Mouse (Mus musculus) liver, embryonic 12.5 days (tissue): ENCODE results near the gene Gm10639. TPM values are rescaled to one million over a fixed set of nuclear protein-coding genes. Genes with fewer than 3 reads are reported as not detected.
"Not testable (repeated sequence)": the region's sequence is repeated elsewhere in the genome, so short reads cannot be mapped to it uniquely, and the experiment has no call there.

ENCODE experiments used
- ATAC-seq: fragments of 200-750 bp; cut with Nextera tagmentation; 2 replicates; pipeline ENCODE4 v1.8.0; 2017; ENCODE audit warnings: moderate number of reproducible peaks, mild to moderate bottlenecking, moderate library complexity
- H3K27ac ChIP-seq: fragments of 300-500 bp; sonication (generic); 2 replicates; pipeline ENCODE4 v1.5.1; 2016; ENCODE audit warnings: mild to moderate bottlenecking
- H3K27me3 ChIP-seq: fragments of 300-500 bp; sonication (generic); replicated peaks from 2 replicates; pipeline ENCODE4 v1.6.1; 2016; ENCODE audit warnings: mild to moderate bottlenecking, moderate library complexity
- H3K36me3 ChIP-seq: fragments of 300-500 bp; sonication (generic); 2 replicates; pipeline ENCODE4 v1.6.1; 2016; ENCODE audit warnings: mild to moderate bottlenecking, moderate library complexity
- H3K4me1 ChIP-seq: fragments of 300-500 bp; sonication (generic); 2 replicates; pipeline ENCODE4 v1.6.1; 2016
- H3K4me2 ChIP-seq: fragments of 300-500 bp; sonication (generic); 2 replicates; pipeline ENCODE4 v1.6.1; 2016; ENCODE audit warnings: mild to moderate bottlenecking, moderate library complexity
- H3K4me3 ChIP-seq: fragments of 300-500 bp; sonication (generic); 2 replicates; pipeline ENCODE4 v1.5.1; 2016; ENCODE audit warnings: mild to moderate bottlenecking, moderate library complexity
- H3K9ac ChIP-seq: fragments of 300-500 bp; sonication (generic); 2 replicates; pipeline ENCODE4 v1.6.1; 2016; ENCODE audit warnings: mild to moderate bottlenecking, moderate library complexity
- H3K9me3 ChIP-seq: fragments of 300-500 bp; sonication (generic); replicated peaks from 2 replicates; pipeline ENCODE4 v1.6.1; 2016; ENCODE audit warnings: mild to moderate bottlenecking, moderate library complexity
- WGBS: fragments of 180-500 bp; shearing (Covaris S2); methylation state at CpG from one replicate; pipeline ENCODE4 v1.1.7; 2016; ENCODE audit not compliant: insufficient replicate concordance; 5-methylcytosine and 5-hydroxymethylcytosine counted together
- polyA plus RNA-seq: library from polyadenylated mRNA; unstranded; fragments of >200 nt; fragmentation: Nextera tagmentation; extraction: Ambion mirVana; gene quantifications from 2 replicates; pipeline ENCODE4 v1.2.1, GENCODE M21; 2016

Gm10639 gene
- not detected in 2 replicates for polyA plus RNA-seq

GRCm38 (mm10) chr9:78289723-78290122 is at the start of gene Gm10639:
Gm10639 (plus strand) TSS chr9:78289923.
- not testable (repeated sequence) for H3K27me3 ChIP-seq, H3K4me1 ChIP-seq, H3K27ac ChIP-seq, H3K4me3 ChIP-seq, ATAC-seq, H3K9me3 ChIP-seq, H3K4me2 ChIP-seq, H3K9ac ChIP-seq, H3K36me3 ChIP-seq
- 60% methylated on average over 3 of the region's 3 CpGs for WGBS

- not testable (repeated sequence) for H3K27me3 ChIP-seq, H3K4me1 ChIP-seq, H3K4me2 ChIP-seq, H3K27ac ChIP-seq, ATAC-seq, H3K4me3 ChIP-seq, H3K9me3 ChIP-seq, H3K36me3 ChIP-seq, H3K9ac ChIP-seq
- 57% methylated on average over 4 of the region's 4 CpGs for WGBS
Measured at GRCm38 (mm10) chr9:78255683-78256470, 33.8 kb upstream of the Gm10639 start.

GRCm38 (mm10) chr9:78256914-78257313 is 32.8 kb upstream of the Gm10639 start, which contains the start of gene Gm3776:
Gm3776 (plus strand) TSS chr9:78257129.
- H3K9ac ChIP-seq, H3K27me3 ChIP-seq, H3K27ac ChIP-seq, H3K4me2 ChIP-seq, ATAC-seq, H3K4me3 ChIP-seq, H3K4me1 ChIP-seq, H3K36me3 ChIP-seq, H3K9me3 ChIP-seq: not testable (repeated sequence)
- WGBS = 43% methylated on average over 2 of the region's 3 CpGs

- 5% methylated on average over 1 of the region's 6 CpGs for WGBS
- not testable (repeated sequence) for ATAC-seq, H3K9me3 ChIP-seq, H3K4me1 ChIP-seq, H3K4me3 ChIP-seq, H3K4me2 ChIP-seq, H3K27me3 ChIP-seq, H3K9ac ChIP-seq, H3K27ac ChIP-seq, H3K36me3 ChIP-seq
Measured at GRCm38 (mm10) chr9:78259688-78260087, 30.0 kb upstream of the Gm10639 start.

- H3K4me3 ChIP-seq, H3K27ac ChIP-seq, H3K9ac ChIP-seq, H3K9me3 ChIP-seq, H3K4me1 ChIP-seq, H3K27me3 ChIP-seq, H3K4me2 ChIP-seq, ATAC-seq, H3K36me3 ChIP-seq: not testable (repeated sequence)
- 50% methylated on average over 3 of the region's 3 CpGs for WGBS
Measured at GRCm38 (mm10) chr9:78270945-78271344, 18.8 kb upstream of the Gm10639 start.

GRCm38 (mm10) chr9:78282002-78282711 is 7.6 kb upstream of the Gm10639 start:
- not testable (repeated sequence) for H3K9ac ChIP-seq, H3K4me2 ChIP-seq, ATAC-seq, H3K36me3 ChIP-seq, H3K27me3 ChIP-seq, H3K4me1 ChIP-seq, H3K4me3 ChIP-seq, H3K9me3 ChIP-seq, H3K27ac ChIP-seq
- WGBS = 72% methylated on average over 4 of the region's 4 CpGs

GRCm38 (mm10) chr9:78289063-78289462 is 660 bp upstream of the Gm10639 start:
- not testable (repeated sequence) for ATAC-seq, H3K9me3 ChIP-seq, H3K27ac ChIP-seq, H3K4me3 ChIP-seq, H3K9ac ChIP-seq, H3K4me1 ChIP-seq, H3K36me3 ChIP-seq, H3K4me2 ChIP-seq, H3K27me3 ChIP-seq
- 67% methylated on average over 1 of the region's 1 CpGs for WGBS

- not testable (repeated sequence) for H3K4me2 ChIP-seq
- 76% methylated on average over 8 of the region's 8 CpGs for WGBS
Measured at GRCm38 (mm10) chr9:78292462-78292861, 2.7 kb downstream of the Gm10639 start.

GRCm38 (mm10) chr9:78293683-78294082 is 4.0 kb downstream of the Gm10639 start:
- H3K9ac ChIP-seq, H3K27ac ChIP-seq, H3K9me3 ChIP-seq, ATAC-seq, H3K4me1 ChIP-seq, H3K36me3 ChIP-seq, H3K4me2 ChIP-seq, H3K4me3 ChIP-seq, H3K27me3 ChIP-seq: not testable (repeated sequence)
- 60% methylated on average over 1 of the region's 1 CpGs for WGBS

More at GRCm38 (mm10) chr9:78292462-78292861, 2.7 kb downstream of the Gm10639 start:
- H3K36me3 ChIP-seq, H3K4me1 ChIP-seq, H3K9ac ChIP-seq, H3K9me3 ChIP-seq, ATAC-seq, H3K4me3 ChIP-seq, H3K27ac ChIP-seq, H3K27me3 ChIP-seq: not testable (repeated sequence)

GRCm38 (mm10) chr9:78294781-78295180 is 5.1 kb downstream of the Gm10639 start:
- not testable (repeated sequence) for H3K9ac ChIP-seq, H3K27ac ChIP-seq, H3K9me3 ChIP-seq, H3K27me3 ChIP-seq, H3K4me2 ChIP-seq, H3K4me3 ChIP-seq, ATAC-seq, H3K36me3 ChIP-seq, H3K4me1 ChIP-seq
- WGBS = 62% methylated on average over 7 of the region's 7 CpGs

GRCm38 (mm10) chr9:78296089-78296488 is 6.4 kb downstream of the Gm10639 start:
- H3K27ac ChIP-seq, H3K4me3 ChIP-seq, ATAC-seq, H3K9me3 ChIP-seq, H3K4me1 ChIP-seq, H3K4me2 ChIP-seq, H3K9ac ChIP-seq, H3K27me3 ChIP-seq, H3K36me3 ChIP-seq: not testable (repeated sequence)
- 14% methylated on average over 6 of the region's 6 CpGs for WGBS

GRCm38 (mm10) chr9:78298232-78298631 is 8.5 kb downstream of the Gm10639 start:
- Histone ChIP-seq H3K36me3 (no peaks in the 10 kb centered on the region), H3K27ac (no peak overlapping the region), H3K4me3 (no peak overlapping the region), H3K4me1 (no peaks in the 10 kb centered on the region), H3K27me3 (no peaks in the 10 kb centered on the region), H3K4me2 (no peak overlapping the region), H3K9ac (no peak overlapping the region), H3K9me3 (no peaks in the 10 kb centered on the region)
- ATAC-seq = no peak
- WGBS = 63% methylated on average over 1 of the region's 1 CpGs
